Mouse (Mus musculus) liver, adult (tissue): ENCODE data around the gene Igf1r.

ENCODE experiments used
- GATA4 ChIP-seq: IDR thresholded peaks from 2 replicates; pipeline ENCODE4 v1.6.1; 2014; ENCODE audit warnings: mild to moderate bottlenecking, low read length; ENCODE audit not compliant: insufficient replicate concordance

Gene Igf1r

GRCm38 (mm10) chr7:68015404-68015803 lies 62.8 kb downstream of the Igf1r start:
- no peak for TF ChIP-seq GATA4

DNA sequence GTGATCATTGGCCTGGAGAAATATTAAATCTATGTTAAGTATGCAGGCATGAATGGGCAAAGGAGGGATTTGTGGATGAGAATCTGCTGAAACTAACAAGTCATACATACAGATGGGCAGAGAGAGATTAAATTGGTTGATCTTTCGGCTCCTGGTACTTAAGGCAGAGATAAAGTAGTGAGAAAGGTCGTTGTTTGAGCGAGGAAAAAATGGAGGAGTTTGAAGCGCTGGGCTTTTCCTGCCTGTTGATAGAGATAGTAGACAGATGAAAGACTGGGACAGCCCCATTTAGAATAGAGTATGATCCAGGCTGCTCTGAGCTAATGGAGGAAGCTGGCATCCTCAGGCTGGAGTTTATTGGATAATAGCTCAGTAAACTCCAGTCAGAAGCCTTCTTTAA lies 65.4 kb downstream of the Igf1r start:
- no peak for TF ChIP-seq GATA4

DNA sequence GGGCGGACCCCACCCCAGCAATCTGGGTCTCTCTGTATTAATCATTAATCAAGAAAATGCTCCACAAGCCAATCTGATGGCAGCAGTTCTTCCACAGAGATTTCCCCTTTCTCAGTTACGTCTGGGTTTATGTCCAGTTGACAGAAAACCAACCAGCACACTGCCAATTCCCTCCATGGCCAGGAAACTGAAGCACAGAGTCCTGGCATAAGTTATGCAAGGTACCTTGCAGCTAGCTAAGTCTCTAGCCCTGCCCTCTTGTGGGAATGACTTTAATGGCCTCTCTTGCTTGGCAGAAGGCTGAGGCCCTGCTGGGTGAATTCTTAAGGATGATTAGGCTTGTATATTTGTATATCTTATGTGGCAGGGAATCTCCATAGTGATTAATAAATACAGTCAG lies 67.9 kb downstream of the Igf1r start:
- no peak for TF ChIP-seq GATA4

DNA sequence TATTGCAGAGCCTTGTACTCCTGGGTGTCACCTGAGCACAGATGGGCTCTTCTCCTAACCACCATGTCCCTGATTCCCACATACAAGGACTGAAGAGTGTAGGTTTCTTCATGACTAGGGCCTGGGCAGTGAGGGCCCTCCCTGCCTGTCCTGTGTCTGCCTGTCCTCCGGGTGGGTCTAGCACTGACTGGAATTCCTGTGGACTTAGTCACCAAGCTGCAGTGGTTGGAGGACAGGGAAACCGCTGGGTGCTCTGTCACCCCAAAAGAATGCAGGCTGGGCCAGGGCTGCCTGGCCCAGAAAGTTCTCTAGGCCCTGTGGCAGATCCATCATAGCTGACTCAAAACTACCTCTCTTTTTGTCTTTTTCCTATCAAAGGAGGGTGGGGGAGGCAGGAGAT lies 69.1 kb downstream of the Igf1r start:
- no peak for TF ChIP-seq GATA4

DNA sequence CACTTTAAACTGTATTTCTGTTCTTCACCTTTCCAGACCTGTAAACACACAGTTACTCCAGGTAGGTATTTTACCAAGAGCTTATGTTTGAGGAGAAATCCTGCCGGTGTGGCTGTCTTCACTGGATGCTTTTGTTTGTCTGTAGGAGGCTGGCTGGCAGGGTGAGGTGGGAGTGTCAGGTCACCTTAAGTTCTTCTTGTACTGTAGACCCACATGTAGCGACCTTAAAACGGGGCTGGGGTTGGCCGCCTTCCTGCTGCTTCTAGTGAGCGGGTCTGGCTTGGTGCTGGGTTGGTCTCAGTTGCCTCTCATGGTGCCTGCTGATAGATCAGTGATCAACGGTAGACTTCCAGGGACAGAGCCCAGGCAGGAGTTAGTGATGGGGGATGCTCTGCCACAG lies 69.6 kb downstream of the Igf1r start:
- no peak for TF ChIP-seq GATA4

DNA sequence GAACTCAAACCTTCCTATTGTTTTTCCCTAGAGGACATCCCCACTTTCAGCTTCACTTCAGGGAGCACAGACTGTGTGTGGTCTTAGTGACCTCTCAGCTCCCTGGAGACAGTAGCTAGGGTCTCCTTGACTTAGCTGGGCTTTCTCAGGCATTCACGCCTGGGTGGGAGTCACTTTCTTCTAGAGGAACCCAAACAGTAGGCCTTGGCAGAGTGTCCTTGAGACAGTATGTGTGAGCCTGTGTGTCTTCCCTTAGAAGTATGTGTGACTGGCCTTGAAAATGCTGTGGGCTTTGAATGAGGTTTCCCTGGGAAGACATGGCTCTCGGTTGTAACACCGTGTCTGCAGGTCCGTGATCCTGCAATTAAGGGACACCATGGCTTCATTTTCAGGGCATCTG lies 71.3 kb downstream of the Igf1r start:
- TF ChIP-seq GATA4 = no peak

DNA sequence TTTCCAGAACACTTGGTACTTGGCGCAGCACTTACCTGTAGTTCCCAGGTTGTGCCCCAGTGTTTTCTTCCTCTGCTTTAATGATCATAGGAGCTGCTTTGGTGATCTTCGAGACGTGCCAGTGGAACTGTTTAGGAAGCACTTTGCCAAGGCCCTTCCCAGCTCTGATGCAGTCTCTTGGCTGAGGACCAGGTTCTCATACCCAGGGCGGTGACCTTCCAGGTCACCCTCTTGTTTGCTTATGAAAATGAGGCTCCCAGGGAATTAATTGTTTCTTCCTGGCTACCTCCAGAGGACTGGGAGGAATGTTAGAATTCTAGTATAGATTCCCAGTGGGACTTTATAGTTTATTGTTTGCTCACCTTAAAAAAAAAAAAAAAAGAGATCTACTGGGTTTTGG lies 72.0 kb downstream of the Igf1r start:
- no peak for TF ChIP-seq GATA4

- TF ChIP-seq GATA4 = no peak
Measured at GRCm38 (mm10) chr7:68025396-68025795, 72.8 kb downstream of the Igf1r start.

DNA sequence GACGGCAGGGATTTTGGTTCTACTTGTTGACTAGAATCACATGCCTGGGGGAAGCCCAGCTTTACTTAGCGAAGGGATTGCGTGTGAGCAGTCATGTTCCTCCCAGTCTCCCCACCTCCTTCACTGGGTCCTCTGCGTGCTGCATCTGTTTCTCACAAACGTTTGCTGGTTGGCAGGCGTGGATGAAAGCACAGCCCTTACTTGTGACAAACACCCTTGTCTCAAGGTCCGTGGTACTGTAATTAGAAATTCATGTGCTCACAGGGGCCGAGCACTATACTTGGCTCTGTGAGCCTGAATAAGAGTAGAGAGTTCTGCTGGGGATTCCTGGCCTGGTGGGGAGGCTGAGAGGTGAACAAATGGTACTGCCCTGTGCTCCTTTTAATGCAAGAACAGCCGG lies 73.4 kb downstream of the Igf1r start:
- no peak for TF ChIP-seq GATA4

- TF ChIP-seq GATA4 = no peak
Measured at GRCm38 (mm10) chr7:68028167-68028566, 75.5 kb downstream of the Igf1r start.

GRCm38 (mm10) chr7:68030846-68031245 lies 78.2 kb downstream of the Igf1r start:
- no peak for TF ChIP-seq GATA4

DNA sequence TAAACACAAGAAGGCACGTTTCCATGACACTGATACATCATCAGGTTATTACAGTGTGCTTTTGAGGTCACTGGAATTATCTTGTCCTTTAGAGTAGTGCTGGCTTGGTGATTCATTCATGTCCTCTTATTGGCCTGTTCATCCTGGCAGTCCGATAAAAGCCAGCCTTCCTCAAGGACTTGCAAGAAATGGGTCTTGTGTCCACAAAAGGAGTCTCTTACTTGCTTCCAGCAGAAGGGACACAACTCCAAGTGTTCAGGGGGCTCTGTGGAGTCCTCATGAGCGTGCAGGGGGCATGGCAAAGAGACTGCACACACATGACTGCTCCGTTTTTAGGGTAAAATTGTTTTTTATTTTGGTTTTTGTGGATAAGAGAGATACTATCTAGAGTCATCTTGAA lies 83.9 kb downstream of the Igf1r start:
- TF ChIP-seq GATA4 = no peak

GRCm38 (mm10) chr7:68038846-68039245 lies 86.2 kb downstream of the Igf1r start:
- no peak for TF ChIP-seq GATA4

- TF ChIP-seq GATA4 = no peak
Measured at GRCm38 (mm10) chr7:68039550-68039949, 86.9 kb downstream of the Igf1r start.

GRCm38 (mm10) chr7:68044621-68045020 lies 92.0 kb downstream of the Igf1r start:
- no peak for TF ChIP-seq GATA4

DNA sequence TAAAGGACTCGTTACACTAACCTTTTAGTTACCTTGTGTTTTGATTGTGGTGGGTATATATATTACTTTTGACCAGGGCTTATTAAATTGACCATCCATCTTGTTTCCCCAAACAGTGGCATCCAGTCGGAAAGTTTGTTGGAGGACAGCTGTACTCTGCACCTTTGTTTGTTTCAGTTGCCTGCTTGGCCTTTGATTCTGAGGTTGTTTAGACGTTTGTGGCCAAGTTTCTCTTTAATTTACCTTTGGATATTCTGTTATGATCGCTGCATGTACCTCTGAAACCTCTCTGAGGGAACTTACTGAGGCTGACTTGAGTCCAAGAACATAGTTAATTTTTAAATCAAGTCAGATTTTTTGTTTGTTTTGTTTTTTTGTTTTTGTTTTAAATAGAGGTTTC lies 94.5 kb downstream of the Igf1r start:
- TF ChIP-seq GATA4 = no peak

GRCm38 (mm10) chr7:68048532-68048931 lies 95.9 kb downstream of the Igf1r start:
- no peak for TF ChIP-seq GATA4

GRCm38 (mm10) chr7:68049048-68049447 lies 96.4 kb downstream of the Igf1r start:
- no peak for TF ChIP-seq GATA4
